Mouse (Mus musculus): Measurements from ENCODE around the gene Gsk3b. TPM values are rescaled to one million over a fixed set of nuclear protein-coding genes. Genes with fewer than 3 reads are reported as not detected.
"Not testable (repeated sequence)": the region's sequence is repeated elsewhere in the genome, so short reads cannot be mapped to it uniquely, and the experiment has no call there.

Gene Gsk3b
- polyA plus RNA-seq (2017; shearing (Covaris generic)) = 10 to 100 TPM; 45.3 to 51.2 TPM

DNA sequence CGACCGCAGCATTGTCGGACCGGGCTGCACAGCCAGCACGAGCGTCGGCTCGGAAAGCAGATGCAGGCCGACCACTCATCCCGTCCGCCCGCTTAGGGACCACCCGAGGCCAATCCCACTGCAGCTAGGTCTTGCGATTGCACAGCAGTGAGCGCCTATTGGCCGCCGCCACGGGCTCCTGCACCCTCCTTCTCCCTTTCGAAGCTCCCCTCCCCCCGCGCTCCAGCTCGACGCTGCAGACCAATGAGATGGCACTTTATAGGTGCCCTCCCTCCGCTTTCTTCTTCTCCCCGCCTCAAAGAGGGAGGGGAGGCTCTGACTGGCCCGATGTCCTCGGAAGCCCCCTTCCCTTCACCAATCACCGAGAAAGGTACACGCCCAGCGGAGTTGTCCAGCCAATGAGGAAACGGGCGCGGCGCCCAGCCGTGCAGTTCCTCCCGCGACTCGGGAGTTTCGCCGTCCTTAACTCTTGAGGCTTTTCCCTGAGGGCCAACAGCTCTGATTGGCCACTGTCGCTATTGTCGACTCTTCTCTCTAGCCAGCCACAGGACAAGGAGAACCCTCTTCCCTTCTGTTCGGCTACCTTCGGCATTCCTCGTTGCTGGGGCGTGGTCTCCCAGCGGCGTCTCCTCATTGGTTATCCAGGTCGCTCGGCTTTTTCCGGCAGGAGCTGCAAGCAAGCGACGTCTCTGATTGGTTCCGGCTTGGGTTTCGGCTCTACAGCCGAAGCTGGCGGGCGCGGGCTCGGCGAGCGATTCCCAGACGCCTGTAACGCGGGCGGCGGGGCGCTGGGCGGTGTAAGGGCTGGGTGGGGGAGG lies at the start of gene Gsk3b:
Gene Gsk3b, plus strand, starts transcription at position 373 of the 818 bp plus-strand sequence.
- peak; percentile 80 for ATAC-seq

DNA sequence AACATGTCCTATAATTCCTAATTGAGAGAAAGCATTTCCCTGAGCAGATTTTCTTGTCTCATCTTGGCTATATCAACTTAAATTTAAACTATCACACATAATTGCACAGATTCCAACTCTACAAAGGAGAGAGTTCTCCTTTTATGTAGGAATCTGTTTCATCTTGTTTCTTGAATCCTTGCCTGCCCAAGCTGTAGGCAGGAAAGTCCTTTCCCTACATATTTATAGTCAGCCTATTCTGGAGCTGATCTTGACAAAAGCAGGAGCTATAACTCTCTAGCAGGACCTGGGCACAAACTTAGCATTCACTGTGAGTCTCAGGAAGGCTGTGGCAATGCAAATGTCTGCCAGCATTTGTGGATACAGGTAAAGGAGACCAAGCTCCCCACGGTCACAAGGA lies 46.6 kb upstream of the Gsk3b start:
- no peak for ATAC-seq

DNA sequence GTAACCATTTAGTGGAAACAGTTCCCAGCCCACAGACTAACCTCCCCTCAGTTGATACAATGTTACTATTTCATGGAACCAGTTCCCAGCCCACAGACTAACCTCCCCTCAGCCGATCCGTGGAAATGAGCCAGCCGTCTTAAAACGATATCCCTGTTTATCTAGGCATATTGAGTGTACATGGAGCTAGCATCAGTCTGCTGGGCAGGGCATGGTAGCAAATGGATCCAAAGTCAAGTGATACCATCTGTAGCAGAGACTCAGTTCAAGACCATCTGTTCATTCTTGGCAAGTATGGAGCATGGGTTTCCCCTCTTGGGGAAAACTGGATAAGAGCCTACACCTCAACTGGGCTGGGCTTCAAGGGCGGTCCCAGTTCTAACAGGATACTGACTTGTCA lies 44.2 kb upstream of the Gsk3b start:
- no peak for ATAC-seq

DNA sequence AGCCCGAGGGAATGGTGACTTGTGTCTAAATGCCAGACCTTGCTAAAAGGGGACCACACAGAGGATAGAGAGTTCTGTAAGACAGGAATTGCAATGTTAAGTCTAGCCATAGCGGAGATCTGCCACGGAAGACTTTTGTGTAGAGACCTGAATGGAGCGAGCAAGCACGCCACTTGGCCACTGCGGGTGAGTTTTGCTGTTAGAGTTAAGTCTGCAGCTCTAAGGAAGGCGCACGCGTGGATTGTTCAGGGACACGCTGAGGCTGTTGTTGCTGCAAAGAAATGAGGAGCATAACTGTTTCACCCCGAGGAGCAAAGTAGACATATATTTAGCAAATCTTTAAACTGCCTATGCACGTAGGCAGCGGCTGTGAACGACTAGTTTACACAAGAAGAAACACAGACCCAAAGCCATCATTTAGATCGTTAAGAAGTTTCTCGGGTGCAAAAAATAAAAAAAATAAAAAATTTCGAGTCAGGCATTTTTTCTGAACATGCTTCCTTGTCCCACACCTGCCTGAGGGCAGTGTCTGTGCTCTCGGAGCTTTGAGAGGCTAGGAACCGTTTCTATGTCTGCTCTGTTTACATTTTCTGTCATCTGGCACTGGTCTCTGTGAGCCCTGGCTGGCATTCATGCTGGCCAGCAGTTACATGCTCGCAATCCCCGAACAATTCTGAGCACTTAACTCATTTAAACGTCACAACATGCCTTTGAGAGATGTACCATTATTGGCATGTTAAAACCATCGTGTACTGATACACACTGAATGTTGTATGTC lies 40.8 kb upstream of the Gsk3b start:
- no peak for ATAC-seq

DNA sequence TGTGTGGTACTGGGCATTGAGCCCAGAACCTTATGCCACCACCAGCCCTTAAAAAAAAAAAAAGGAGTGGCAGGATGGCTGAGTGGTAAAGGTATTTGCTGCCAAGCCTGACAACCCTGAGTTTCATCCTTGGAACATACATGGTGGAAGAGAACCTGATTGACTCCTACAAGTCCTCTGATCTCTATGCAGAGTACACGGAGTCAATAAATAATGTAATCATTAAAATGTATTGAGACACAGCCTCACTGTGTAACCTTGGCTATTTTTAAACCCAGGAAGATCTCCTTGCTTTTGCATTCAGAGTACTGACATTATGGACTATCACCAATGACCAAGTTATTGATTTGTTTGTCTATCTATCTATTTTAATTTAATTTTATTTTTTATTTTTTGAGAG lies 30.9 kb upstream of the Gsk3b start:
- no peak for ATAC-seq

DNA sequence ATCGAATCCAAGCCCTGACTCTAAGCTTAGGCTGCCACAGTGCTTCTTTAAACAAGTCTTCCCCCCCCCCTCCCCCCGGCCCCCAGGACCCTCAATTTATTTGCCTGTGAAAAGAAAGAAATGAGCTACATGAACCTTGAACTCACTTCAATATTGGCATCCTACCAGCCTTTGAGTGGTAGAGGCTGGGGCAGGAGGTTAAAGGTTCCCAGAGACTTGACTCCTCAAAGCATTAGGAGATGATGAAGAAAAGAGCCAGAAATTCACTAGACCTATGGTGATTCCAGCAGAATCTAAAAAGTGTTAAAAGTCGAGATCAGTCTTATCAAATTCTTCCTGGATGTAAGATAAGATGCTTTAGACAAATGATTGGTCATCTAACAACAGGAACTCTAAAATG lies 30.0 kb upstream of the Gsk3b start:
- no peak for ATAC-seq

DNA sequence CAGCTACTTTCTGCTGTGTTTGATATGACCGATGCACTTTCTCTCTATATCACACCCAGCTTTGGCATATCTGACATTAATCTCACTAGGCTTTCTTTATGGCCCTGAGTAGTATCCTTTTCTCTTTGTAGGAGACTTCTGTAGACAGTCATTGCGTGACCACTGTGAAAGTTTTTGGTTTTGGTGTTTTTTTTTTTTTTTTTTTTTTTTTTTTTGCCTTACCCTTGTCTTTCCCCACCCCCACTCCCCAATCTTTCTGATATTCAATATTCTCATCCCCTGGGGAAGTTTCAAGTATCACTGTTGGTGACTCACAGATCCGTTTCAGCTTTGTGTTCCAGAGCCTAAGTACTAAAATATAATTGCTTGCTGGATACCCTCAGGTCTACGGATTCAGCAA lies 29.2 kb upstream of the Gsk3b start:
- ATAC-seq = no peak

DNA sequence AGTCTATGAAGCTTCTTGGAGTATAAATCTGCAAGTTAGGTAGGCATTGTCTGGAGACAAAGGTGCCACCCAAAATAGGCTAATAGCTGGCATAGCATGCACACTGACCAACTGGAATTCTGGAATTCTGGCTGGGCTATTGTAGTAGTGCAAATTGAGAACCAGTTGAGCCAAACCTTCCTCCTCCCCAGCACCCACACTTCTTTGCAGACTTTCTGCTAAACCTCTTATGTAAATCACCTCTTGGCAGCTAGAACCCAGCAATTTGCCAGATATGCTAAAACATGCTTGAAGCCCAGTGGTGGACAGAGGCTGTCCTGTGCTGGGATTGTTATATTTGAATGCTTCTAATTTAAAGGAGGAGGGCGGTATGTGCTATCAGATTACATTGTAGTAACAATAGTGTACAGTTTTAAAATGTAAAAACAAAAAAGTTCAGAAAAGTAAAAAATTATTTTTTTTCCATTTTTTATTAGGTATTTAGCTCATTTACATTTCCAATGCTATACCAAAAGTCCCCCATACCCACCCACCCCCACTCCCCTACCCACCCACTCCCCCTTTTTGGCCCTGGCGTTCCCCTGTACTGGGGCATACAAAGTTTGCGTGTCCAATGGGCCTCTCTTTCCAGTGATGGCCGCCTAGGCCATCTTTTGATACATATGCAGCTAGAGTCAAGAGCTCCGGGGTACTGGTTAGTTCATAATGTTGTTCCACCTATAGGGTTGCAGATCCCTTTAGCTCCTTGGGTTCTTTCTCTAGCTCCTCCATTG lies 14.8 kb upstream of the Gsk3b start:
- ATAC-seq = not testable (repeated sequence)

DNA sequence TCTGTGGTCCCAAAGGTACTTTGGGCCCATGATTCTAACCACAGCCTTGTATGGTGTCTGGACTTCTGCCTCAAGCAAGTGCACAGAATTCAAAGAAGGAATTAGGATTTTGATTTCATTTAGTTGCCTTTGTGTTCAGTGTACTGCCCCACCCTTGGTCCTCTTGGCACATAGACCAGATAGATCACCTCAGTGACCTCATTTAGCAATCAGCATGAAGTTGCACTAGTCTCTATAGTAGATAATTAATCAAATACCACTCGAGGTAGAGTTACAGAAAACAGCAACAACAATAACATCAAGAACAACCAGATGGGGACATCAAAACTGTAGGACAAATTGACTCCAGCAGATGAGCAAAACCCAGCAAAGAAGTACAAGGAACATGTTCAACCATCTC lies 8.6 kb upstream of the Gsk3b start:
- ATAC-seq = no peak

DNA sequence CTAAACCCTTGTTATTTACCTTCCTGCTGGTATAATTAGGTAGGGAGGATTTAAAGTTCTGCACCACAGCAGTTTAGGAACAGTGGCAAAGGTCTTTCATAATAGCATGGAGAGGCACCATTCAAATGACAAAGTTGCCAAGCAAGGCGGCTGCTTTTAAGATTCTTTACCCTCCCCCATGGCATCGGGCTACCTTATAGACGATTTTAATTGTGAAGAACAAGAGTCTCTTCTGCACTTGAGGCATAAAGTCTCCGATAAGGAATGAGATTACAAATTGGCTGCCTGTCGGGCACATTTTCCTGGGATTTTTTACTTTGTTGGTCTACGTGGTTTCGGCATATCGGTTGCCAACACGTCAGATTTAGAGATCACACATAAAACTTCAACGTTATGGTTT lies 1.6 kb upstream of the Gsk3b start:
- ATAC-seq = no peak

DNA sequence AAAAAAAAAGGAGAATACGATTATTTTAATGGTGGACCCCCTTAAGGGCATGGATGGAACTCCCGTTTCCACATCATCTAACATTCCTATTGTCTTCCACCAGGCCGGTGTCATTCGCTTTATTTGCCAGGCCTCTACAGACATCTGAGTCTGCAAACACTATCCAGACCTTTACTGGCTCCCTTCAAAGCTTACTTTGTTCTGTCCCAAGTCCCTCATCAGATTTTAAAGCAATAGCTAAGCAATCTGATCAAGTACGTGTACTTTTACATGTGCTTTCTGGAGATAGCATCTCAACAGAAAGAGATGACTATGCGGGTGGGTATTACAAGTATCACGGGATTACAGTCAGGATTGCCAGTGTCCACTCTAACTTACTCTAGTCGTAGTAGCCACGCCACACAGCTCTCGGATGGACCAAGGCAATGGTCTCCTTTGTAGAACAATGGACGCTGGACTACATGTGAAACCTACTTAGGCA lies 1.1 kb upstream of the Gsk3b start:
- ATAC-seq = no peak

DNA sequence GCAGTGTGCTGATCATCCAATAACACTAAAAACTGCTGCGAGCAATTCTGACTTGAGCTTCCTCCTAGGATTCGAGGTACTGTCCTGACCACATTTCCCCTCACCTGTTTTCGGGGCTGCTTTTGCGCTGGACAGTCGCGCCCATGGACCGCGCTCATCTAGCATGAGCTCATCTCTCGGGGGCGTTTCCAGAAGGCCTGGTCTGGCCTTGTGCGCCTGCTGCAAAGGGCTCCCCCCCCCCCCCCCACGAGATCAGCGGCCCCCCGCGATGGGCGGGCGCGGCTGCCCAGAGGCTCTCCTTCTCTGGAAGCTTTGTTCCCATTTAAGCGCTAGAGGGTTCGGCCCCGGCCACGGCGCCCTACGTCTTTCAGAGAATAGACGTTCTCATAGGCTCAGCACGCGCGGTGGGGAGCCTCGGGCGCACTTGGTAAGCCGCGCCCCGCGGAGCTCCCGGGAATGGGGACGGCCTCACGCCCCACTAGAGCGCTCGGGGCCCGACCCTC lies 624 bp upstream of the Gsk3b start:
- peak; percentile 22 for ATAC-seq

DNA sequence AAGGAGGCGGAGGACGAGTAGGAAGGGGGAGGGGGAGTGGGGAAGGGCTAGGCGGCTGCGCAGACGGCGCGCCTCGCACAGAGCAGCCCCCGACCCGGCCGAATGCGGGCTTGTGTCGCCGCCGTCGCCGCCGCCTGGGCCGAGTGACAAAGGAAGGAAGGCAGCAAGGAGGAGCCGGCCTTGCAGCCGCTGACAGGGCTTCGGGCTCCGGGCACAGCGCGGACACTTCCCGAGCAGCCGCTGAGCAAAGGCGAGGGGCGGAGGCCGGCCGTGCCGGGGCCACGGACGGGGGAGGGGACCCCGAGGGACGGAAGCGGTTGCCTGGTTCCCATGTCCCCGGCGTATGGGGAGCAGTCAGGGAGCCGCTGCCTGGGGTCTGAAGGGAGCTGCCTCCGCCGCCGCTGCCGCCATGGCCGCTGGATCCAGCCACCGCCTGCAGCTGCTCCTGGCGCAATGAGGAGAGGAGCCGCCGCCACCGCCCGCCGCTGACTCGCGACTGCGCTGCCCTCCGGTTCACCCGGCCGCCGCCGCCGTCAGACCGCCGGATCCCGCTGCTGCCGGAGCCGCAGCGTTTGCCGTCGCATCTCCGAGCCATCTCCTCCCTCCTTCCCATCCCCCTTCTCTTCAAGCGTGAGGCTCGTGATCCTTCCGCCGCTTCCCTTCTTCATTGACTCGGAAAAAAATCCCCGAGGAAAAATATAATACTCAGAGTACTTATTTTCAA lies 808 bp downstream of the Gsk3b start:
- ATAC-seq = peak; percentile 1

DNA sequence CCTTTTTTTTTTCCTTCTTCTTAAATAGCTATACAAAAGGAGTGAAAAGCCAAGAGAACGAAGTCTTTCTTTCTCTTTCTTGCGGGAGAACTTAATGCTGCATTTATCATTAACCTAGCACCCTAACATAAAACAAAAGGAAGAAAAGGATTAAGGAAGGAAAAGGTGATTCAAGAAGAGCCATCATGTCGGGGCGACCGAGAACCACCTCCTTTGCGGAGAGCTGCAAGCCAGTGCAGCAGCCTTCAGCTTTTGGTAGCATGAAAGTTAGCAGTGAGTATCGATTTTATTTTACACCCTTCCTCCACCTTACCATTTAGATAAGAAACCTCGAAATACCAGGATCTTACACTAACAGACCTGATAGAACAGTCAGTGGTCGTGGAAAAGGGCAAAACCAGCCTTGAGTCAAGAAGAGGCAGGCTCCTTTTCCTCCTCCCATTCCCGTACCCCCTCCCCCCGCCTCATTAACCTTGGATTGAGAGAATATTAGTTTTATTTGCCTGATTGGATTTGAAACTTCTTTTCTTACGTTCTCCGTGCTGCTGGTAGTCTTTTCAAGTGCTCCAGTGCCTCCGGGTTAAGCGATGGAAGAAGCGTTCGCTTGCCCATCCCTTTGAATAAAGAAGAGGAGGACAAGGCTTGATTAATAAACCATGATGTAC lies 1.7 kb downstream of the Gsk3b start:
- ATAC-seq = no peak

DNA sequence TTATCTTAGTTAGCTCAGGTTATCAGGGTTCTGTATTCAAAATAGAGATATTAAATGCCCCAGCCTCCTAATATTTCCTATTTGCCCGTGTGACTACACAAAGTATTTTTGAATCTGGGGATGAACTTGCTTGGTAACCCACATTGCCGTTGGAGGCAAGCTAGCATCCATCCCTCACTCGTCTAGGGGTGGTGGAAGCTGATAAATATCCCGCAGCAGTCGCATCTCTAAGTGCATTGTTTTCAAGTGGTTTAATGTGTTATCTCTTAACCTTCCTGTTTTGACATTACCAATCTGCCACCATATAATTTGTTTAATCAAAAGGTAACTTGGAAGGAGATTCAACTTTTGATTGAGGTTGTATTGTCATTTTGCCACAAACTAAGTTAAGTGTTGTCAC lies 2.2 kb downstream of the Gsk3b start:
- ATAC-seq = no peak

DNA sequence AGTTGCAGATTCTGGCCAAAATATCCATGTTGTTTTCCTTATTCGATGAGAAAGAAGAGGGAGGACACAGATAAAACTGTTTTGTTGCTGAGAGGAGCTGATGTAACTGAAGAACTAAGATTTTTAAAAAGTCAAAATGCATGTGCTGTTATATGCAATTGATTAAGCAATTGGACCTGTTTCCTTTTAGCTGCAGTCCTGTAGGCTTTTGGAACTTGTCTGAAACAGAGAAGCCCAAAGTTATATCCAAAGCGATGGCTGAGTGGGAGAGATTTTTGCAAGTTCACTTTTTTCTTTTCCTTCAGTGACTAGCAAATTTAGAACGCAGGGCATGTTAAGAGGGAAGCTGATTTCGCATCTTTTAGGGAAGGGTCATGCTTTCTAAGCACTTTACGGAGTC lies 2.9 kb downstream of the Gsk3b start:
- ATAC-seq = no peak

DNA sequence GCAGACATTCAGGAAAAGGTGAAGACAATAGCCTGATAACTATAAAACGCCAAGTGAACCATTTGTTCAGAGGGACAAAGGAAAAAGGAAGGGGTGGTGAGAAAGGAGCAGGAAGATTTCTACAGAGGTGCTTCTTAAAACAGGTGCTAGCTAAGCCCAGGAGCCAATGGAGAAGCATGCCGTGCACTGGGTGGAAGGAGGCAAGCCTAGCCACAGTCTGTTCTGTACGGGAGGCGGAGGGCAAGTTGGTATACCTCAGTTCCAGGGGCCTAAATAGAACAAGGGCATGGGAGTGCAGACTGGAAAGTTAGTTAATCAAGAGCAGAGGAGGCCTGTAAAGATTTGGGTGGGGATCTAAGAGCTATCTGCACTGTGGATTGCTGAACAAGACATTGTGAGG lies 3.8 kb downstream of the Gsk3b start:
- ATAC-seq = no peak

DNA sequence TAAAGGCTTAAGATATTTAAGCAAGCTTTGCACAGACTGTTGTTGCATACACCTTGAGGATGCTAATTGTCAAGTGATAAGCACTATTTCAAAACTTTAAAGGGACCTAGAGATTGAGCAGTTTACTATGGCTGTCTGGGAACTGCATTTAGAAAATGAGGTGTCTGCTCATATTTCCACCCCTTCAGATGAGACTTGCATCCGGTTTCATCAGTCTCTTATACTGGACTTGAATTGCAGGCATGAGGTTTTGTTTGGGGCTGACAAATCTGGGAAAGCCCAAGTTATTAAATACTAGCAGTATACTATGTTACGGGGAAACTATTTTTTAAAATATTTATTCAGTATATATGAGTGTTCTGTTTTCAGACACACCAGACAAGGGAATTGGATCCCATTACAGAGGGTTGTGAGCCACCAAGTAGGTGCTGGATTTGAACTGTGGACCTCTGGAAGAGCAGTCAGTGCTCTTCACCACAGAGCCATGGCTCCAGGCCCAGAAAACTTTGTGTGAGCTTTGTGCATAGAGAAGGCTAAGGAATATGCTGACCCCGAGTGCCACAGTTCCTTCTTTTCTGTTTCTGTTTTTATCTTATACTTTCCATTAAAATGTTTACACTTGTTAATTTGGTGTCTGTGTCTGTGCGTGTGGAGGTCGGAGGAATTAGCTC lies 6.5 kb downstream of the Gsk3b start:
- ATAC-seq = no peak

DNA sequence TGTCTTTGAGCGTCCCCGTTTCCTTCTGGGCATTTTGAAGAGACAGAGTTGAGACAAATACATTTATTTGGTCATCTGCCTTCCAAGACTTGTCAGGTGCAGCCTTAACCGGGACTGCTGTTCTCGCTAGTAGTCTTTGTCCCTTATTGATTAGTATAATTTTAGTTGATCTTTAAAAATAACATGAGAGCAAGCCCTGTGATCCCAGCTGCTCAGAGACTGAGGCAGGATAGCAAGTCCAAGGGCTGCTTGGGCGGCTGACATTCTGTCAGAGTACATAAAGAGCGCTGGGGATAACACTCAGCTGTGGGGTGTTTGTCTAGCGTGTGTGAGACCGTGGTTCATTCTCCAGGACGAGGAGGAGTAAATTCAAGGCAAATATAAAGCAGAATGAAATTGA lies 8.7 kb downstream of the Gsk3b start:
- ATAC-seq = no peak

DNA sequence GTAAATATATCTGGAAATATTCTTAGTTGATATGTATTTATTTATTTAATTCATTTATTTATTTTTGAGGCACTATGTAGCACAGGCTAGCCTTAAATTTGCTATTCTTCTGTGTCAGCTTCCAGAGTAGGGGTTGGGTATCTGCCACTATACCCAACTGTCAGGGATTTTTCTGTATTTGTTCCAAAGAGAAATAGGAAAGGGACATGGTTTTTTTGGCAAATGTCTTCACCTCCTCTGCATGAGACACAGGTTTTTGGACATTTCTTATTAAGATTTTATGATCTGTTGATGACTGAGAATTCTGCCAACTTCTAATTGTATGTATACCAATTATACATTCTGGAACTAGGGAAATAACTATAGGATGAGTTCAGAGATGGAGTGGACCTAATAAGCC lies 10.5 kb downstream of the Gsk3b start:
- ATAC-seq = no peak

DNA sequence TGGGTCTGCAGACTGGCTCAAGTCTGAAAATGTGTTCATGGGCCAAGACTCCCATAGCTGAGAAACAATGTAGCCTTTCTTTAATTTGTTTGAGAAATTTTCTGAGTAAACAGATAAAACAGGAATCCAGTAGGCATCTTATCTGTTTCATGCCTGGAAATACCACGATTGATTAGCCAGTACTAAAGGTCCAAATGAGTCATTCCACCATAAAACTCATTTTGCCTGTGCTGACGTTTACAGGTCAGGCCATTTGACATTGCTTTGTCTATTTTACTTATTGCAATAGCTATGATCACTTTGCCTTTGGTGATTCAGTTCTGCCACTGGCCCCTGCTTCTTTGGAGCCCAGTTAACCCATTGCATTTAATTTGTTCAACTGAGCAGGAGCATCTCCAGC lies 11.8 kb downstream of the Gsk3b start:
- ATAC-seq = no peak
